Mouse (Mus musculus) kidney, postnatal 36 days (tissue): ENCODE measurements at regions not wholly inside any gene's neighbourhood (a gene's known extent, or its start where the extent isn't known, plus 50 kb on each side); places are given as distances from the start of the nearest gene placed in this dataset.

Experiments
- DNase-seq, 2 experiments: peaks; one replicate each; pipeline ENCODE4 v3.0.0; 2021 to 2022; ENCODE audit warnings: mixed read lengths in 2 of 2

DNA sequence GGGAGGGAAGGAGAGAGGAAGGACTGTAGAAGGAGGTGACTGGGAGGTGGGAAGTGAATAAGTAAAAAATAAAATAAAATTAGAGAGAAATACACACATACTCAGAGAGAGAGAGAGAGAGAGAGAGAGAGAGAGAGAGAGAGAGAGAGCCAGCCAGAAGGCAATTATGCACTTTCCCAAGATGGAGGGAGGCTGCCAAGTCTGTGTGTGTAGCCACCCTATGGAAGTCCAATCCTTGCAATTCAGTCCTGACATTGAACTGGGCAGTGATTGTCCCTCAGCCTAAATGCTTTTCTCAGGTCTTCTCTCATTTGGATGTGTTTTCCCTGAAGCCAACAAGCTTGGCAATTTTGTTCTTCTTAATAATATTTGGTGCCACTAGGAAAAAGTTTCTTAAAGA is 197.3 kb upstream of the Mctp2 start:
- no peak for DNase-seq

DNA sequence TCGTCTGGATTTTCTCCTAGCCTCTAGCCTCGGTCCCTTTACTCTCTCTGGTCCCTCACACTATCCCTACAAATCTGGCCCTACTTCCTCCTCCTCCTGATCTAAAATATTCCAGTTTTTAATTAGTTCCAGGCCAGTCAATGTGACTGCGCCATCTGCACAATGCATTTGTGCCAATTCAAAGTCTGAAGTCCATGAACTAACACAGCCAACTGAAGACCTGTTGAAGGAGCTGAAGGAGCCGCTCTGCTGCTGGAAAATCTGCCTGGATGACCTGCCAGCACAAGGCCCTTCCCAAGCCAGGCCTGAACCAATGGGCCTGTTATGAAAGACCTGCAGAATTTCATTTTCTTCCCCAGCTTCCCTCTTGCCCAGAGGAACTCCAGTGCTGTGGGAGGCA is 197.9 kb upstream of the Mctp2 start:
- DNase-seq: peak; percentile 54 to 75

DNA sequence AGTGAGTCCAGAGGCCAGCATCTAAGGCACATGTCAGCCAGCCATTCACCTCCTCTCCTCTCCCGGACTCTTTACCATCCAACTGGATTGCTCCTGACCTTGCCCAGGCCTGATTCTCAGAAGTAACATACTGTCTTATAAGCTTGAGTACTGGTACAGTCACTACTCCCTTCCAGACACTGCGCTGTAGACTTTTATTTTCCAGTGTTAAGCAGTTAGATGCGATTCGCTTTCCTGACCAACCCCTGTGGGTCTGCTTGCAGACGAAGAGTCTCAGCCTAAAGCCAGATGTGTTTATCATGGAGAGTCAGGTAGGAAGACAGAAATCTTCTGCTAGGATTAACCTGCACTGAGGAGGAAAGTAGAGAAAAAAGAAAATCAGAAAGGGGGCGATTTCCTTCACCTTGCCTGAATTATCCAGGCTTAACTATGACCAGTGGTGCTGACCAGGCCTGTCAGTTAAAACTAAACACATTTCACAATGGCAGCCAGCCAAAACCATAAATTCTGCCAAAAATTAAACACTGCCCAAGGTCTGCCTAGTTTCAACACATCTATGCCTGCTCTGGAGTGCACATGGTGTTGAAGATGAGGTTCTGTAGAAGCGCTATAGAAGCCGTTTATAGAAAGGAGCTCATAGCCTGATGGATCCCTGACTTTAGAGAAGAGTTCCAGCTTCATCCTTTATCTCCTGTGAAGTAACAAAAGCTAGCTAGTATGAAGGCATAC is 199.5 kb upstream of the Mctp2 start:
- DNase-seq: peak; percentile 63 to 67

DNA sequence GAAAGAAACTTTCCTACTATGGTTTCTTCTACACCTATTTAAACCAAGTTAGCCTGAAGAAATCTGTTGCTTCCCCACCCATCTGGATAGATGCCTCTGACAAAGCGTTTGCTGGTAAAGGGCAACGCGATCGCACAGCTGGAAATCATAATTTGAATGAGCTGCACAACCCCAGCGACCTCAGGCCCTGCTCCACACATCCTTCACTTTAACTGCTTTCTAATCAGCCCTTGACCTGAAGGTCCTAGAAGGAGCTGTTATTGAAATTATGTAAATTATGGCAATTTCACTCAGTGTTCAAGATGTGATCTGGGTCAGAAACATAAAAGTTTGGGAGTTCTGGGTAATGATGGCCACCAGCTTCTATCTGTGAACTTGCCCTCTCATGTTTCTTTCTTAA is 201.5 kb upstream of the Mctp2 start:
- DNase-seq: peak; percentile 33 to 34

DNA sequence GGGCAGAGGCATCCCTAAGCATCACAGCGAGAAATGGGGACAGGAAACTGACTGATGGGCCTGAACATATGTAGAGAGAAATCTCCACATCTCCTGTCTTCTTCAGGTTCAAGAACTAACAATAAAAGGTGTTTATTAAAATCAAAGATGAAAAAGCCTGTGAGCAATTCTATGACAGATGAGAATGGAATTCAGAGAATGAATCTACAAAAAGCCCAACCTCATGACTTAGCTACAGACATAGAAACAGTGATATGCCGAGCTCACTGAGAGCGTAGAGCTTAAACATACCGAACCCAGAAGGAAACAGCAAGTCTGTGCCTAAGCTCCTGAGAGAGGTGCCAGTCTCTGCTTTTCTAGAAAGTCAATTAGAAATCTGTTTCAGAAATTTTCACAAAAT is 203.7 kb upstream of the Mctp2 start:
- no peak for DNase-seq

DNA sequence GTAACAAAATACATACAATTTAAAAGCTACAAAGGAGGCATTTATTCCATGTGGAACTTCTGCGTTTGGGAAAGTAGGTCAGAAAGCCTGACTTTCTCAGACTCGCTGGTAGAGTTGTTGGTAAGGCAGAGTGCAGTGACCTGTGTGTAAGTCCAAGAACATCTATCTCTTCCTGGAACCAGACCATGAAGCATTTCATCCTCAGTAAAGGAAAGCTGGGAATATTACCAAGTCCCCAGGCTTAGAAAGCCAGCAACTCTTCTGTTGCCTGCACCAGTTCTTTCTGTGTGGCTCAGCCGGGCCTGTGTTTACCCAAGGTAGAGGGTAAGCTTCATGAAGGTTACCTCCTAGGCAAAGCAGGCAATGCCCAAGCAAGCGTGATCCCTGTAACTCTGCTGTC is 207.0 kb upstream of the Mctp2 start:
- no peak for DNase-seq

DNA sequence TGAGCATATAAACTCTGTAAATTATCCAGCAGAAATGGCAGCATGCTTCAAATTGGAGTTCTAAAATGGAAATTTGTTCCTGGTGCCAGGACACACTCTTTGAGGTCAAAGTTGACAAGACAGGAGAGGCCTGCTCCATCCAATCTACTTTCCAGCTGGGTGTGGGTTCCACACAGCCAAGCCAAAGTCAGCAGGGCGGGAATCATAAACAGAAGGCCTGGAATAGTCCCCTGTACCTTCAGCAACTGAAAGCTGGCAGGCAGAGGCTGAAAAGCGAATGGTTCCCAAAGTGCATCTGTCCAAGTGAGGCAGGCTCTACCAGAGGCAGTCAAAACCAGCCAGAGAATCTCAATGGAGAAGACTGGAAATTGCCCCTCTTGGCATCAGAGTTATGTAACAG is 208.4 kb upstream of the Mctp2 start:
- no peak for DNase-seq

DNA sequence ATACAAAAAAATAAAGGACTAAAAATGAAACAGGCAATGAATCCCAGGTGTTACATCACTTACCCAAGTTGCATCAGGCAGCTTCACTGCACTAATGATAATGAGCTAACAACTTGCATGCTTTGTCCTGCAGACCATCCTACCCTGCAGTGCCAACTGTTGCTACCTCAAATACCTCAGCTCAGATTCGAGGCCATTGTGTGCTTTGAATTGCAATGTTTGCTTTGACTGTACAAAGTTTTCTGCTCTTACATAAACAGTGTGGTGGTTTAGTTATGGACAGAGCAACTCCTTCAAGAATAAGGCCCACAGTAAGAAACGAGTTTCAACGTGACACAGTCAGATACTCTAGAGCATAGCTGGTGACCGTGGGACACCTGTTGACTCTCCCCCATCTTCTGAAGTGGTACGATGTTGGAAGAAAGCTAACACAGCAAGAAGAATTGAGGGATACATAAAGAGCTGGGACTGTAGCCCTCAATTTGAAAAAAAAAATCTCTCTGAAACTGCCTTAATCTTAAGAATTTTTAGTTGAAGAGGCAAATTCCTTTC is 212.1 kb upstream of the Mctp2 start:
- no peak for DNase-seq

DNA sequence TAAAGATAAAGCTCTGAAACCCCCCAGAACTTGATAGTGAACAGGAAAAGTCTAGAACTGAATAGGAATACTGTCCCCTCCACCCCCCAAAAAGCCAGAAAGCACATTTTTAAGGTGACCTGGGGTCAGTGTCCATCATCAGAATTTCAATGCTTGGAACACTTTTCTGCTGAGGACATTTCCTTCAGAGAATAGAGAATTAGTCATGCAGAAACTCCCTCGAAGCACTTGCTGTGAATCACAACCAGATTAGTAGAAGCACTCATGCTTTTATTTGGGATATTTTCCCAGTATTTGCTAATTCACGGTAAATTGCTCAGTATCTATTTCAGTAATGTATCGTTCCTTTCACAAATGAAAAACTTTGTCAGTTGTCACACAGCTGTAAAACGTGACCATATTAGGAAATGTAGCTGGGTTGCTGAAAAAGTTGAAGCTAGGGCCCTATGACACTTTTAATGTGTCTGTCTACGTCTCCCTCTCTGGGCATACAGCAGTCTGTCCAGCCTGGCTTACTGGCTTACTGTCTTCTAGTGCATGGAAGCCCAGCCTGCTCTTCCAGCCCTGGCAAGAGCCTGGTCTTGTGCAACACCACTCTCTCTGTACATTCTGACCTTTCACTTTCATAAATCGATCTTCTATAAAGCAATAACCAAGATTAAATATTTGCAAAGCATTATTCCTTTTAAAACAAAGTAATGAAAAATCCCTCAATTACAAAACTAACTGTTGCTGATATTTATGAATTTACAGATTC is 213.1 kb upstream of the Mctp2 start:
- DNase-seq: peak in 1 of 2 experiments; percentile 17

DNA sequence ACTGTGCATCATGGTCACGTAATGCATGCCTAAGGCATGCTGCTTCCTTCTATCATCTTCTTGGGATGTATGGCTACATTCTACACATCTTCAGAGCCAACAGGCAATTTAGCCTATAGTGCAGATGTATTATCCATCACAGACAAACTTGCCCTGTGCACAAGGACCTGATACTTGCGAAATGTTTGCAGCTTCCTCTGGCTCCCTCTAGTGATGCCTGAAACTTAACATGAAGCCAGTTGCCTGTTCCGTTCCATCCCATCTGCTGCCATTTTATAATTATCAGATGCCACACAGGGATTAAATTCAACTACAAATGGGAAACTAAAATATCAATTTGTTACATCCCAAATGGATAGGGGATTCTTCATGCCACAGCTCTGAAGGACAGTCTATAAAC is 222.5 kb upstream of the Mctp2 start:
- peak; percentile 15 to 34 for DNase-seq

DNA sequence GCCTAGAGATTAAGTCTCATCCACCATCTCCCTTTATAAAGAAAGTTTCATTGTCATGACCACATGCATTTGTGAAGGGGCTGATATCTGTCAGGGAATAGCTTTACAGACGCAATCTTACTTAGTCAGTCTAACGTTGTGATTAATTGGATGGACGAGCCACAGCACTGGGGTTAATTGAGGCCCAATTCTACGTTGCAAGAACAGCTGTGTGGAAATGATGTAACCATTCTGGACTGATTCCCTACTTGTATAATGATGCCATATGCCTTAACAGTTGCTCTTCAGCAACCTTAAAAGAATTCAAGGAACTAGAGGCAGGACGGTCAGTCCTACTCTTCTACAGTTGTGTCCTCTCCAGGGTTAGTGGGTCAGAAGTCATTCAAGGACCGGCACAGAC is 231.9 kb upstream of the Mctp2 start:
- DNase-seq: no peak

DNA sequence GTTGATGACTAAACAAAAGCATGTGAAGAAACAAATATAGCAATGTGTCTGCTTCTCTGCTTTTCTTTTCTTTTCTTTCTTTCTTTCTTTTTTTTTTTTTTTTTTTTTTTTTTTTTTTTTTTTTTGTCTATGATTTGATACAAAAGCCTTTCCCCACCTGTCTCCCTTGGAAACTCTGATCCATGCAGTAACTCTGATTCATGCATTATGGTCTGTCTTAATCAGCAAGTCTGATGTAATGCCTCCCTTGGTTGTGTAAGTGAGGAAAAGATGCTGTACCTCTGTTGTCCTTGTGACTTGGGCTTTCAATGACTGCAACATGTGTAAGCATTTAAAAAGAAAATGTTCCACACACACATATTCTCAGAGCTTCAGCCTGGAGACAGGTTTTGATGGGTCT is 233.5 kb upstream of the Mctp2 start:
- DNase-seq: no peak

DNA sequence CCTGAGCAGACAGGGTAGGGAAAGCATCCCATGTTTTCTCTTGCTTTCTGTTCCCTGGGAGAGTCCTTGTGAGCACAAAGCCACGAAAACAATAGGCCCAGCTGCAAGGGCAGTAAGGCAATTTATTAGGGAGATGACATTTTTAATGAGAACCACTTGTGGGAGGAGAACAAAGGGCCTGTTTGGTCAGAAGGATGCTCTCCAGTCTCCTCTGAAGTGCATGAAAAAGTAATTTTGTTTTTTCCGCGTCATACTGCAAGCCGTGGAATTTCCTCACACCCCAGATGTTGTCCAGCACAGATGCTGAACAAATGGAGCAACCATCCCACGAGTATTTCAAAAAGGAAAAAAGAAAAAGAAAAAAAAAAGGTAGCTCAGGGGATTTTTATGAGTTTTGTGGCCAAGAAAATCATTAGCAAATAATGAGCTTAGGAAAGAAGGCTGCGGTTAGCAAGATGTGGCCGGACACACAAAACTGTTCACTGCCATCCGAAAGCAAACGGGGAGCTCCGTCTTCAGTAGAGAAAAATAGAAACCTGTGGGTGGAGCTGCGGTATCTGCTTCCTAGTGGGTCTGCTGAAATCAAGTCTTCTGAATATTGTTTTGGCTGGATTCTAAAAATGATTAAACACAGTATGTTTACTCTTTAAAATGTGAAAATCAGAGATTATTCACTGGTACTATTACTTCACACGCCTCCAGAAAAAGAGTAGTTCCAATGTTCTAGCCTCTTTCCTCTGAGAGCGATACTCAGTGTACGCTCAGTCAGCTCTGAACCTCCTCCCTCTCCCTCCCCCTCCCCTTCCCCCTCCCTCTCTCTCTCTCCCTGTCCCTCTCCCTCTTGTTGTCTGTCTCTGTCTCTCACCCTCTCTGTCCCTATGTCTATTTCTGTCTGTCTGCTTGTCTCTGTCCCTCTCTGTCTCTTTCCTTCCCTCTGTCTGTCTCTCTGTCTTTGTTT is 235.4 kb upstream of the Mctp2 start:
- DNase-seq: no peak

DNA sequence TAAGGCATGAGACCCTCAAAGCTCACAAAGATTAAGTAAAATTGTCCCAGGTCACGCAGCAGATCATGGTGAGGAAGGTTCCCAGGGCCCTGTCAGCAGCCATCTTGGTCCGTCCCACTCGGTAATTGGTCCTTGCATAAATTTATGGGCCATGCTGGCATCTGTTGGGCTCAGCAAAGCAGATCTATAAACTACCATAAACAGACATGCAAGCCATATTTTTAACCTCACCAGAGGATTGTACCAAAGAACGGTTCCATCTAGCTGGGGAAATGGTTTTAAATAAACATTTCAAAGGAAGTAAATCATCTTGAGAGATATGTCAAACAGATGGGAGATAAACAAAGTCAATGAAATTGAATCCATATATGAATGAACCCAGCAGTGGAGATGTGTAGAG is 237.1 kb upstream of the Mctp2 start:
- DNase-seq: no peak

DNA sequence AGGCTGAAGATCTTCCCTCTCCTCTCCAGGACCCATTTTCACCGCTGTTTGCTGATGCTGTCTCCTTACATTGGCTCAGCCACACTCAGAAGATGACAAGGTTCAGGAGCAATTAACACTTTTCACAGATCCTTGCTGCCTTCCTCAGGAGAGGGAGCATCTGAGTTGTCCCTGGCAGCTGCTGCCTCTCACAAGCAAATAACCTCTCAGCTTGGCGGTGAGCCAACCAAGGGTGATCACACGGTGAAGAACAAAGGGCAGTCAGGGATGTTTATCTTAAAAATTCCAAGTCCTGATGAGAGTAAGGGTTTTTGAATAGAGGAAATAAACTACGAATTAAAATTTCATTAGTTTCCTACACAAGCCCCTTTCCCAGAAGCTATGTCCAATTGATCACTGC is 237.5 kb upstream of the Mctp2 start:
- peak; percentile 56 to 81 for DNase-seq

DNA sequence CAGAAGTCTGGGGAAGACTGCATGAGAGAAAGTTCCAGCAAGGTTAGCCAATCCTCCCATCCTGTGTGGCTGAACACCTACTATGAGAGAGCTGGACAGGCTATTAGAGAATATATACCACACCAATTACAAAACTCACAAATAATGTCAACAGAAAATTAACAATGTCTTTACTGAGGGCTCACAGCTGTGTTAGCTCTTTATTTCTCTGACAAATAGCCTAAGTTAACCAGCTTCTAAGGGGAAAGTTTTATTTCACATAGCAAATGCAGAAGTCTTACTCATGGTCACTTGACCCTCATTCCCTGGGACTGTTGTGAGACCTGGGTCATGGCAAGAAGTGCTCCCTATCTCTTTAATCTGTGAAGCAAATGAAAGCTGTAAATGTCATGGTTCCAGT is 261.0 kb upstream of the Mctp2 start:
- DNase-seq: no peak

DNA sequence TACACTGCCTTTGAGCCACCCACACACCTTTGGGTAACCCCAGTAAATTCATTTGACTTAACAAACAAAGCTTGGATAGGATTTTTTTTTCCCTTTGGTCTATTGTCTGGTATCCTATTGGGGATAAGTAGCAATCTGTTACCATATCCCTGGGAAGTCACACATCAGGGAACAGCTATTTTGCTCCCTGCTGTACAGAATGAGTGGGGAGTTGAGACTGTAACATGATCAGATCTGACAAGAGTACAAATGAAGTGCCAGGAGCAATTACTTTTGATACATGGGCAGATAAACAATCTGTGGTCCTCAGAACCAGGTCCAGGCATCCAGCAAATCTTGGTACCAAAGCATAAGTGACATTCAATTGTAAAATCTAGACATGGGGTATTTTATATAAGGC is 262.8 kb upstream of the Mctp2 start:
- DNase-seq: no peak

DNA sequence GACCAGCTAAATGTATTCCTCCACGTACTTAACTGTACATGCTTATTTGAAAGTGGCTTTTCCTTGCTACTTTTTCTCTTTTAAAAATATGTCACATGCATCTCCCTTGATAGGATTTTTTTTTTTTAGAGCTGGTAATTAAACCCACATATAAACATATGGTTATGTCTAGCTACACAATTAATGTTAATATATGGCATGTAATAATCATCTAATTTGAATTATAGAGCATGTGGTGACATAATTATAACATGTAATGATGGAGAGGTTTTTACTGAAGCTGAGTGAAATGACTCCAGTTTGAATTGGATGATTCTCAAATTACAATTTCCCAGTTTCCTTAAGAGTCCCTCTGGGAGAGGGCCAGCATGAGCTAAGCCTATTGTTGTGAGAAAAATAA is 267.9 kb upstream of the Mctp2 start:
- no peak for DNase-seq

DNA sequence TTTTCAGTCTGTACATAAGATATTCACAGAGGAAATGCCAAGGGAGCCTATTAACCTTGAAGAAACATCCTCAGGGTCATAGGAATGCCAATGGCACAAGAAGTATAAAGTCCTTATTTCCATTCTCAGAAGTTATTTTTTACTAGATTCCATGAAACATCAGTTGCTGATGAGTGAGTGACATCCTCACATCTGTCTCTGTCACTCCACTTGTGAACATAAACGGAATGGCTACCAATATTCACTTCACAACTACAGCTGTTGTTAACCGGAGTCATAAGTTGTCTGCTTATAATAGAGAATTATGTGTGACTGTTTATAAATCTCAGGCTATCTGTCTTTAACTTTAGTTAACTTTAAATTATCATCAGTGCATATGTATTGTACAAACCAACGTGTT is 278.0 kb upstream of the Mctp2 start:
- no peak for DNase-seq

DNA sequence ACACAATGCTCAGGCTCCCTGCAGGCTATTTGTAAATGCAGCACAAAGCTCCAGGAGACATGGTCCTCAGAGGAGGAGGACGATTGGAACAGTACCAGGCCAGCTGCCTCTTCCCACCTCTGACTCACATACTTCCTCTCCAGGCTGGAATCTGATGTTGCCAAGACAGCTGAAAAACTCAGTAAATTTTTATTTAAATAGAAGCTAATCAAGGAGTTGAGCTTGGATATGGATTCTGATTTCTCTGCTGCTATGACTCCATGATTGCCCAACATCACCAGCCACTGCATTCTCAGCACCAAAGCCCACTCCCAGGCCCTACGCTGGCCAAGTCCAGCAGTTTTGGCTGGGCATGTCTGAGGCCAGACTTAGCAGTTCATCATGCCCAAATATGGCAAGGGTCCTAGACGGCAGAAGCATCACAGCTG is 282.8 kb upstream of the Mctp2 start:
- no peak for DNase-seq

DNA sequence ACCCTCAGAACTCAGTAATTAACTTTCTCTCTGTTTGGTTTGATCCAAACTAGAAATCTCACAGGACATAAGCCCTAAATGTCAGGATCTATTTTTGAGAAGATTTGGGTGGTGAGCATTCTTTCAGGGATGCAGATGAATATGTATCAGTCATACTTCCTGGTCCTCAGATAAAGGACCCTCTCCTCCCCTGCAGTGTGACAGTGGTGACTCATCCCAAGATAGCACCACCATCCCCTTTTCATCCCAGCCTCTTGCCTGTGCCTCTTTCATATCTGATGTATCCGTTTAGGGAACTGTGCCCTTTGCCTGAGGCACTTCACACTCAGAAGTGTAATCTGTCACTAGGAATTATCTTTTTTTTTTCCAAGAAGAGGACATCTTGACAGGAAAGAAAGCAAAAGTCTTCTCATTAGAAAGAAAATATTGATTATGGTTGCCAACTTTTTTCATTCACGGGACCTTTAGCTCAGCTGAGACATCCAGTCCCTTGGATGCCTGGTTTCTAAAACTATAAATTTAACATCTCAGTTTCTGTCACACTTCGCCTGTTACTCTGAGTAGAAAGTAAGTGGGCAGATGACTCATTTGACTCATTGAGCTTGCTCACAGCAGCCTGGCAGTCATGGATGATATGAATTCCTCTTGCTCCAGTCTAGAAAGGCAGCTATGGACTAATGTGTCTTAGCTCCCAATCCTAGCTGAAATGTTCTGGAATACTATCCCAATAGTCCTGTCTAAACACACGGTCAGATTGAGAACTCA is 284.1 kb upstream of the Mctp2 start:
- DNase-seq: no peak

DNA sequence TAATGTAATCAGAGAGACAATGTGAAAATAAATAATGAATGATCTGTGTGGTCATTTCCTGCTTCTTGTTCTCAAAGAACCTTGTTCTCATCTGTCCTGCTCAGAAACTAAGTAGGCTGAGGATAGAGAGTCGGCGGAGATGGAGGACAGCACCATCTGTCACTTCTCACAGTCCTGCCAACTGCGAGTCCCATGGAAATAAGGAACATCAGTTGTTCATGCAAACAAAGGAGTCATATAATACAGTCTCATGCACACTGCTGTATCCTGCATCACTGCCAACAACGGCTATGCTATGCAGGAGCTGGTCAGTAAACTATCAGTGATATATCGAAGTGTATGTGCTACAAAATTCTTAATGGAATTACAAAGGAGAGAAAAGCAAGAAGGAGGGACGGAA is 285.7 kb upstream of the Mctp2 start:
- DNase-seq: no peak
